Mouse (Mus musculus) midbrain, postnatal 0 days (tissue): ENCODE results near the gene Usp25. TPM values are rescaled to one million over a fixed set of nuclear protein-coding genes. Genes with fewer than 3 reads are reported as not detected.

Experiments used
- ATAC-seq: fragments of 200-750 bp; cut with Nextera tagmentation; 2 replicates; pipeline ENCODE4 v1.8.0; 2017; ENCODE audit warnings: moderate number of reproducible peaks, mild to moderate bottlenecking, moderate TSS enrichment, moderate library complexity; ENCODE audit not compliant: low FRiP score
- DNase-seq: peaks from one replicate; pipeline ENCODE4 v3.0.0-alpha.2; 2015; ENCODE audit warnings: low spot score
- H3K27ac ChIP-seq: fragments of 300-500 bp; sonication (generic); 2 replicates; pipeline ENCODE4 v1.5.1; 2014; ENCODE audit warnings: low read depth, mild to moderate bottlenecking, low read length, mixed read lengths
- H3K27me3 ChIP-seq: fragments of 300-500 bp; sonication (generic); 2 replicates; pipeline ENCODE4 v1.6.1; 2014; ENCODE audit warnings: low read length, control low read depth, mixed read lengths; ENCODE audit not compliant: insufficient read depth
- H3K36me3 ChIP-seq: fragments of 300-500 bp; sonication (generic); 2 replicates; pipeline ENCODE4 v1.6.1; 2014; ENCODE audit warnings: low read length, control low read depth, mixed read lengths; ENCODE audit not compliant: insufficient read depth
- H3K4me1 ChIP-seq: fragments of 300-500 bp; sonication (generic); 2 replicates; pipeline ENCODE4 v1.6.1; 2014; ENCODE audit warnings: mild to moderate bottlenecking, control low read depth, antibody characterized with exemption, low read length, mixed read lengths; ENCODE audit not compliant: insufficient read depth
- H3K4me2 ChIP-seq: fragments of 300-500 bp; sonication (generic); 2 replicates; pipeline ENCODE4 v1.6.1; 2014; ENCODE audit warnings: low read depth, mild to moderate bottlenecking, low read length, mixed read lengths; ENCODE audit not compliant: poor library complexity, severe bottlenecking
- H3K4me3 ChIP-seq: fragments of 300-500 bp; sonication (generic); 2 replicates; pipeline ENCODE4 v1.5.1; 2014; ENCODE audit warnings: low read depth, mild to moderate bottlenecking, low read length, moderate library complexity
- H3K9ac ChIP-seq: fragments of 300-500 bp; sonication (generic); replicated peaks from 2 replicates; pipeline ENCODE4 v1.6.1; 2014; ENCODE audit warnings: mild to moderate bottlenecking, low read length, moderate library complexity, mixed read lengths; ENCODE audit not compliant: poor library complexity, severe bottlenecking
- H3K9me3 ChIP-seq: fragments of 300-500 bp; sonication (generic); 2 replicates; pipeline ENCODE4 v1.6.1; 2016; ENCODE audit warnings: low read length, control low read depth
- CTCF ChIP-seq: IDR thresholded peaks from 2 replicates; pipeline ENCODE4 v1.5.1; 2016; ENCODE audit warnings: antibody characterized with exemption, mild to moderate bottlenecking
- WGBS: fragments of 180-500 bp; shearing (Covaris S2); extraction: QIAGEN DNeasy Blood & Tissue Kit; methylation state at CpG from one replicate; pipeline ENCODE4 v1.1.7; 2014; 5-methylcytosine and 5-hydroxymethylcytosine counted together
- polyA plus RNA-seq: library from polyadenylated mRNA; unstranded; fragments of >200 nt; fragmentation: Nextera tagmentation; extraction: Ambion mirVana; gene quantifications from 2 replicates; pipeline ENCODE4 v1.2.1, GENCODE M21; 2015
- total RNA-seq: library from RNA; depleted of rRNA; stranded (reverse); fragments of >200 nt; gene quantifications from 2 replicates; pipeline ENCODE4 v1.2.3, GENCODE M21; 2014

Gene Usp25
- total and polyA plus RNA-seq, 2 experiments from 2014 or later = 6.1 to 12.6 TPM

DNA sequence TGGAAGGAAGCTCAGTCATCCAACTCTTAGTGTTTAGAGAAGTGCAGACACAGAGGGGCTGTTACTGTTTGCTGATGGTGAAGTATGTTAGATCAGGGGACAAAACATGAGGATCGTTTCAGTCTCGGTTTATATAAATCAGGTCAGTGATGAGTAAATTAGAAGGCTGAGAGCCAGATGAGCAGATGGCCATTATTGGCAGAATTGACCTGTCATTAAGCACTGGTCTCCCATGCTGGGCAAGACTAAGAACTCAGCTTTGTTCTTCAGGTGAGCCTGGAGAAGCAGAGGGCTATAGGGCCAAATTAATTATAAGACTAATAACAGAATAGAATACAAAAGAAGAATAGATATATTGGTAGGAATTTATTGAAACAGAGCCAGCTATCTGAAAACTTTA, 140.3 kb downstream of the Usp25 start:
- peak; percentile 77 for DNase-seq

DNA sequence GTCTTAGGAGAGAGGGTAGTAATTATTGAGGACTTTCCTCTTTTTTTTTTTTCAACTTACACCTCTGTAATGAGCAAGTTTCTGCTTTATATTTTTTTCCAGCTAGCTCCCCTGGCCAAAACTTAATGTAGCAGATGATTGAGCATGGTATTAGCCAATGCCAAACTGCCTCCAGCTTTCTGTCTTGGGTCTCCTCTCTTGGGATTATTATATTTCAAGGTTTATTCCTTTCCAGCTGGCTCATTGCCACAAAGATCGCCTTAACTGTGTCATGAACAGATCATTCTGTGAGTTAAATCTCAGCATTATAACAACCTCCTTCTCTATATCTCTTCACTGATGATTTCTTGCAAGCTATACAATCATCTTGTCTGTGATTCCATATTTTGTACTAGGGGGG, 141.3 kb downstream of the Usp25 start:
- DNase-seq (peak; percentile 17), ATAC-seq (no peak)
- Histone ChIP-seq H3K4me3 (no peak overlapping the region), H3K4me1 (no peaks in the 10 kb centered on the region), H3K27me3 (no peaks in the 10 kb centered on the region), H3K27ac (no peak overlapping the region), H3K4me2 (no peak overlapping the region), H3K36me3 (no peaks in the 10 kb centered on the region), H3K9ac (no peak overlapping the region), H3K9me3 (no peaks in the 10 kb centered on the region)
- 88% methylated on average over 1 of the region's 1 CpGs for WGBS
- no peak for TF ChIP-seq CTCF

More for the DNA sequence above, 140.3 kb downstream of the Usp25 start:
- Histone ChIP-seq H3K27me3 (no peaks in the 10 kb centered on the region), H3K4me2 (no peak overlapping the region), H3K9ac (no peak overlapping the region), H3K9me3 (no peaks in the 10 kb centered on the region), H3K36me3 (no peaks in the 10 kb centered on the region), H3K4me1 (no peaks in the 10 kb centered on the region), H3K27ac (no peak overlapping the region), H3K4me3 (no peak overlapping the region)
- TF ChIP-seq CTCF = no peak
- no peak for ATAC-seq
- WGBS = 78% methylated on average over 2 of the region's 2 CpGs
